Mouse (Mus musculus): ENCODE data around the gene Chrne. TPM values are rescaled to one million over a fixed set of nuclear protein-coding genes. Genes with fewer than 3 reads are reported as not detected.

Gene Chrne
- total and polyA plus RNA-seq, 2 experiments from 2014 or later, result 1.0 TPM; not detected in 1

DNA sequence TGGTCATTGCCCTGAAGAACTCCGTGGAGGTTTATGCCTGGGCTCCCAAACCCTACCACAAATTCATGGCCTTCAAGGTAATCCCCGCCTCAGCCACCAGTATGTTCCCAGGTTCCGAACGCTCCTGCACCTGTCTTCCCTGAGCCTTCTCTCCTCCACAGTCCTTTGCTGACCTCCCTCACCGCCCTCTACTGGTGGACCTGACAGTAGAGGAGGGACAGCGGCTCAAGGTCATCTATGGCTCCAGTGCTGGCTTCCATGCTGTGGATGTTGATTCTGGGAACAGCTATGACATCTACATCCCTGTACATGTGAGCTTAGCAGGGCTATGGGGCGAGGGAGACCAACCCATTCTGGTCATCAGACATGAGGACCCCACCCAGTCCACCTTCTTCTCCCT, 6.5 kb downstream of the Chrne start:
- no peaks in the 10 kb centered on the region for H3K27me3 ChIP-seq (ENCODE audit: insufficient read depth, low read length)
- no peaks in the 10 kb centered on the region for H3K9me3 ChIP-seq (ENCODE audit: low read length)
- H3K9ac ChIP-seq, result no peak overlapping the region
- no peak for ATAC-seq
- WGBS, result 82% methylated on average over 7 of the region's 7 CpGs
- peaks cover 46% of the 10 kb centered on the region for H3K36me3 ChIP-seq (ENCODE audit: insufficient read depth)
- H3K4me2 ChIP-seq (ENCODE audit: low read depth), result no peak overlapping the region
- no peaks in the 10 kb centered on the region for H3K4me1 ChIP-seq (ENCODE audit: insufficient read depth)
- DNase-seq, result no peak
- H3K4me3 ChIP-seq (ENCODE audit: low read depth, low read length), result no peak overlapping the region
- peak; percentile 39 for TF ChIP-seq CTCF (IDR thresholded peaks at IDR 0.05; ENCODE audit: low read depth)
- no peak overlapping the region for H3K27ac ChIP-seq (ENCODE audit: low read depth, low read length)

DNA sequence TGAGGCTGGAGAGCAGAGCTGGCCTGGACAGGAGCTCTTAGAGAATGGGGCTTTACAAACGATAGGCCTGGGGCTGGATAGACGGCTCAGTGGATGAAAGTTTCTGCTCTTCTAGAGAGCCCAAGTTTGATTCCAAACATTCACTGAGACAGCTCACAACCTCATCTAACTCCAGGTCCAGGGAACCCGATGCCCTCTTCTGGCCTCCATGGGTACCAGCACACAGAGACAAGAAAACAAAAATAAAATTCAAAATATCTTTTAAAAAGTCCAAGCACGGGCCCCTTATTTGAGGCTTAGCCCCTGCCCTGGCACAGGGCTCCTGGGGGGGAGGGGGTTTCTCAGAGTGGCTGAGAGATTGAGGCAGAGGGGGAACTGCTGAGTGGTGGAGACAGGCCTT, 8.3 kb downstream of the Chrne start:
- Histone ChIP-seq H3K27me3 (ENCODE audit: insufficient read depth, low read length) (no peaks in the 10 kb centered on the region), H3K9ac (no peak overlapping the region), H3K4me3 (ENCODE audit: low read depth, low read length) (no peak overlapping the region), H3K4me1 (ENCODE audit: insufficient read depth) (no peaks in the 10 kb centered on the region), H3K9me3 (ENCODE audit: low read length) (no peaks in the 10 kb centered on the region), H3K4me2 (ENCODE audit: low read depth) (no peak overlapping the region), H3K36me3 (ENCODE audit: insufficient read depth) (peaks cover 62% of the 10 kb centered on the region), H3K27ac (ENCODE audit: low read depth, low read length) (no peak overlapping the region)
- no peak; the same call in 1 of the 2 replicates for ATAC-seq
- 89% methylated on average over 4 of the region's 4 CpGs for WGBS
- no peak; the same call in 1 of the 2 replicates for TF ChIP-seq CTCF (IDR thresholded peaks at IDR 0.05; ENCODE audit: low read depth)
- no peak for DNase-seq

DNA sequence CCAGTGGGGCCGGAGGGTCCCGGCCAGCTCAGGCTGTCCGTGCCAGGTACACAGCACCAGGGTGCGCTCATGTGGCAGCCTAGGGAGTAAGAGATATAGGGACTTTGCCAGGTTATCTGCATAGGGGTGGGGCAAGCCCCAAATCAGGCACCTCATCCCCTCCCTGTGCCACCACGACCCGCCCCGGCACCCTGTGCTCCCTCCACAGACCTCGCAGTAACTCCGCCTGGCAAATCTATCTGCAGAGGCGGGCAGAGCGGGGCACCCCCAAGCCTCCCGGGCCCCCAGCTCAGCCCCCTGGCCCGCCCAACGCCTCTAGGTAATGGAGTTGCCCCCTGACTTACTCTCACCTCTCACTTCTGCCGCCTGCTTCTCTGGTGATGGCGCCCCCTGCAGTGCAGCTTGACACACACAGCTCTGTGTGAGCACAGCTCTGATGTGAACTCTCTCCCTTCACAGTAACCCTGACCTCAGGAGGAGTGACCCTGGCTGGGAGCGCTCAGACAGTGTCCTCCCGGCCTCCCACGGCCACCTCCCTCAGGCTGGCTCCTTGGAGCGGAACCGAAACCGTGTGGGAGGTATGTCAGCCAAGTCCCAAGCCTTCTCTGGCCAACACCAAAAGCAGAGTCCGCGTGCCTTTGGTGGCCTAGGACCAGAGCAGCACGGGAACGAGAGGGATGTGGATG, 10.5 kb downstream of the Chrne start:
- H3K9ac ChIP-seq, result no peak overlapping the region
- WGBS, result 87% methylated on average over 25 of the region's 26 CpGs
- DNase-seq (no peak), ATAC-seq (no peak)
- H3K36me3 ChIP-seq (ENCODE audit: insufficient read depth), result peaks cover 81% of the 10 kb centered on the region
- H3K4me3 ChIP-seq (ENCODE audit: low read depth, low read length), result no peak overlapping the region
- no peak overlapping the region for H3K4me2 ChIP-seq (ENCODE audit: low read depth)
- H3K4me1 ChIP-seq (ENCODE audit: insufficient read depth), result no peaks in the 10 kb centered on the region
- no peak overlapping the region for H3K27ac ChIP-seq (ENCODE audit: low read depth, low read length)
- H3K9me3 ChIP-seq (ENCODE audit: low read length), result no peaks in the 10 kb centered on the region
- H3K27me3 ChIP-seq (ENCODE audit: insufficient read depth, low read length), result no peaks in the 10 kb centered on the region
- peak; percentile 51 for TF ChIP-seq CTCF (IDR thresholded peaks at IDR 0.05; ENCODE audit: low read depth)

DNA sequence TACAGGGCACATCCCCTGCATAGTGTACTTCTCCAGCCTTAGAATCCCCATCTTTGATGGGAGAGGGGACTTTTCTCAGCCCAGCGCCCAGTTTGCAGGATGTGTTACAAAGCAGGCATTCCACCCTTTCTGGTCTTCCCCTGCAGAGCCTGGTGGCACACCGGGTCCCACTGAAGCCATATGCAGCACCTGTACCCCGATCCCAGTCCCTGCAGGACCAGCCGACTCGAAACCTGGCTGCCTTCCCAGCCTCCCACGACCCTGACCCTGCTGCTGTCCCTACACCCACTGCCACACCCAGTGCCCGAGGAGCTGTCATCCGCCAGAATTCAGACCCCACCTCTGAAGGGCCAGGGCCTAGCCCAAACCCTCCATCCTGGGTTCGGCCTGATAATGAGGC, 11.4 kb downstream of the Chrne start:
- no peaks in the 10 kb centered on the region for H3K27me3 ChIP-seq (ENCODE audit: insufficient read depth, low read length)
- no peak overlapping the region for H3K4me2 ChIP-seq (ENCODE audit: low read depth)
- ATAC-seq (no peak), DNase-seq (no peak)
- no peaks in the 10 kb centered on the region for H3K4me1 ChIP-seq (ENCODE audit: insufficient read depth)
- peaks cover 78% of the 10 kb centered on the region for H3K36me3 ChIP-seq (ENCODE audit: insufficient read depth)
- 91% methylated on average over 9 of the region's 9 CpGs for whole genome bisulfite sequencing
- no peak overlapping the region for H3K27ac ChIP-seq (ENCODE audit: low read depth, low read length)
- no peak overlapping the region for H3K9ac ChIP-seq
- H3K9me3 ChIP-seq (ENCODE audit: low read length), result no peaks in the 10 kb centered on the region
- TF ChIP-seq CTCF (IDR thresholded peaks at IDR 0.05; ENCODE audit: low read depth), result no peak
- H3K4me3 ChIP-seq (ENCODE audit: low read depth, low read length), result no peak overlapping the region

DNA sequence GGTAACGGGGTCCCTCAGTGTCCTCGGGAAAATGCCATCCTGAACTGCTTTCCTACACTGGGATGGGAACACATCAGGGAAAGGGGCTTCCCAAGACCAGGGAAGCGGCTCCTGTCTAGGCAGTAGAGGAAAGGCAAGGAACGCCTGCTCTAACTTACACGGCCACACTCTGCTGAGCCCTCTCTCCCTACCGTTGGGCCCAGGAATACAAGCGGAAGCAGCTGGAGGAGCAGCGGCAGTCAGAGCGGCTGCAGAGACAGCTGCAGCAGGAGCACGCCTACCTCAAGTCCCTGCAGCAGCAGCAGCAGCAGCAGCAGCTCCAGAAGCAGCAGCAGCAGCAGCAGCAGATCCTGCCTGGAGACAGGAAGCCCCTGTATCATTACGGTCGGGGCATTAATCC, 12.3 kb downstream of the Chrne start:
- no peak overlapping the region for H3K4me2 ChIP-seq (ENCODE audit: low read depth)
- no peaks in the 10 kb centered on the region for H3K4me1 ChIP-seq (ENCODE audit: insufficient read depth)
- H3K4me3 ChIP-seq (ENCODE audit: low read depth, low read length), result no peak overlapping the region
- no peak for TF ChIP-seq CTCF (IDR thresholded peaks at IDR 0.05; ENCODE audit: low read depth)
- no peaks in the 10 kb centered on the region for H3K27me3 ChIP-seq (ENCODE audit: insufficient read depth, low read length)
- H3K9ac ChIP-seq, result no peak overlapping the region
- ATAC-seq (no peak), DNase-seq (no peak)
- H3K27ac ChIP-seq (ENCODE audit: low read depth, low read length), result no peak overlapping the region
- peaks cover 79% of the 10 kb centered on the region for H3K36me3 ChIP-seq (ENCODE audit: insufficient read depth)
- no peaks in the 10 kb centered on the region for H3K9me3 ChIP-seq (ENCODE audit: low read length)
- WGBS, result 85% methylated on average over 12 of the region's 12 CpGs

GRCm38 (mm10) chr11:70605024-70605566, 13.9 kb downstream of the Chrne start:
- ATAC-seq (peak; percentile 58; the same call in 1 of the 2 replicates), DNase-seq (peak; percentile 76)
- Histone ChIP-seq H3K4me3 (ENCODE audit: low read depth, low read length) (no peak overlapping the region), H3K9me3 (ENCODE audit: low read length) (no peaks in the 10 kb centered on the region), H3K9ac (no peak overlapping the region), H3K4me2 (ENCODE audit: low read depth) (no peak overlapping the region), H3K27me3 (ENCODE audit: insufficient read depth, low read length) (no peaks in the 10 kb centered on the region), H3K36me3 (ENCODE audit: insufficient read depth) (peaks cover 74% of the 10 kb centered on the region), H3K27ac (ENCODE audit: low read depth, low read length) (no peak overlapping the region), H3K4me1 (ENCODE audit: insufficient read depth) (no peaks in the 10 kb centered on the region)
- 53% methylated on average over 14 of the region's 14 CpGs for WGBS
- peak; percentile 91 for TF ChIP-seq CTCF (IDR thresholded peaks at IDR 0.05; ENCODE audit: low read depth)

DNA sequence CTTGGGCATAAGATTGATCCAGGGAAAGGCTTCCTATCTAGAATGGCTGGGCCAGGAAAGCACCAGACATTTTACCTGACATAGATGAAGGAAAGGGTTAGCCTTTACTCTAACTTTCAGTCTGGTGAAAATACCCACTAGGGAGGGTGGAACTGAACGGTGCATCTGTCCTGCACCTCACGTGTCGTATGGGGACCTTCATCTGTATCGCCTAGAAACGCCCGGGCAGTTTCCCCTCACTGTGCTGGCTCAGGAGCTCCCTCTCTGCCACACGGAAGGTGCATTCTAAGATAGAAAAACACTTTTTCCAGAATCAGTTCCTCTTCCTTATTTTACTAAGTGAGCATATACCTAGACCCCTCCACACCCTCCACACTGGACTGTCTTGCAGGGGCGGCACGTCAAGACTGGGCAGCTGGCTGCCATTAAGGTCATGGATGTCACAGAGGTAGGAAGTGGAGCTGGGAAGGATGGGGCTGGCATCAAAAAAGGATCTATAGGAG, 20.5 kb downstream of the Chrne start:
- Histone ChIP-seq H3K27ac (ENCODE audit: low read depth, low read length) (no peak overlapping the region), H3K27me3 (ENCODE audit: insufficient read depth, low read length) (no peaks in the 10 kb centered on the region), H3K4me2 (ENCODE audit: low read depth) (no peak overlapping the region), H3K36me3 (ENCODE audit: insufficient read depth) (peaks cover 40% of the 10 kb centered on the region), H3K9ac (no peak overlapping the region), H3K9me3 (ENCODE audit: low read length) (no peaks in the 10 kb centered on the region), H3K4me1 (ENCODE audit: insufficient read depth) (no peaks in the 10 kb centered on the region), H3K4me3 (ENCODE audit: low read depth, low read length) (no peak overlapping the region)
- WGBS, result 91% methylated on average over 9 of the region's 9 CpGs
- no peak for ATAC-seq
- TF ChIP-seq CTCF (IDR thresholded peaks at IDR 0.05; ENCODE audit: low read depth), result no peak
- no peak for DNase-seq

Measured in forebrain, postnatal 0 days (tissue).